Mouse (Mus musculus): ENCODE measurements around the gene 5730522E02Rik. TPM values are rescaled to one million over a fixed set of nuclear protein-coding genes. Genes with fewer than 3 reads are reported as not detected.

Gene 5730522E02Rik
- polyA plus RNA-seq, 1 experiment from 2014 or later, result 0.66 TPM

DNA sequence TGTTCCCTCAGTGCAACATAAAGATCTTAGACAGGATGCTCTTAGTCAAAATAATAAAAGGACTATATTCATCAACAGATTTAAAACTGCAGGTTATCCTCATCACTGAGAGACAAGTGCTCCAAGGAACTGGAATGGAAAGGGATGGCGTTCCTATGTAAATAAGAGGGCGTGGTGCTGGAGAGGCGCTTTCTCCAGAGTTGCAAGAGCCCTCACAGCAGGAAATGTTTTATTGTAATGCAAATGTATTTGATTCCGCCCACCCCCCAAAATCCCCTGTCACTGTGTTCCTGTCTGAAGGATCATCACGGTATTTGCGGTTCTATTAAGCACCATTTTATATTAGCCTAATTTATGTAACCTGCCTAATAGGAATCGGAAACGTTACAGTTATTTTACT, 106.9 kb downstream of the 5730522E02Rik start:
- Histone ChIP-seq H3K4me3 (ENCODE audit: low read length) (no peak overlapping the region), H3K4me1 (ENCODE audit: control insufficient read depth, insufficient read depth, low read length) (no peaks in the 10 kb centered on the region), H3K27me3 (replicated peaks; ENCODE audit: control insufficient read depth, insufficient read depth, low read length) (no peaks in the 10 kb centered on the region), H3K36me3 (ENCODE audit: control insufficient read depth, insufficient read depth, low read length) (no peaks in the 10 kb centered on the region), H3K4me2 (ENCODE audit: low read depth, low read length) (no peak overlapping the region), H3K27ac (ENCODE audit: low read length) (no peak overlapping the region), H3K9ac (ENCODE audit: low read depth, low read length) (no peak overlapping the region), H3K9me3 (ENCODE audit: control insufficient read depth, low read length) (no peaks in the 10 kb centered on the region)
- 10% methylated on average over 8 of the region's 8 CpGs for WGBS
- no peak for ATAC-seq

GRCm38 (mm10) chr11:26102878-26103277, 107.7 kb downstream of the 5730522E02Rik start:
- Histone ChIP-seq H3K4me1 (ENCODE audit: control insufficient read depth, insufficient read depth, low read length) (no peaks in the 10 kb centered on the region), H3K27me3 (replicated peaks; ENCODE audit: control insufficient read depth, insufficient read depth, low read length) (no peaks in the 10 kb centered on the region), H3K36me3 (ENCODE audit: control insufficient read depth, insufficient read depth, low read length) (no peaks in the 10 kb centered on the region), H3K4me2 (ENCODE audit: low read depth, low read length) (no peak overlapping the region), H3K9ac (ENCODE audit: low read depth, low read length) (no peak overlapping the region), H3K27ac (ENCODE audit: low read length) (no peak overlapping the region), H3K4me3 (ENCODE audit: low read length) (no peak overlapping the region), H3K9me3 (ENCODE audit: control insufficient read depth, low read length) (no peaks in the 10 kb centered on the region)
- ATAC-seq, result no peak
- WGBS, result 33% methylated on average over 4 of the region's 4 CpGs

- no peak overlapping the region for H3K9ac ChIP-seq (ENCODE audit: low read depth, low read length)
- no peak overlapping the region for H3K4me2 ChIP-seq (ENCODE audit: low read depth, low read length)
- H3K9me3 ChIP-seq (ENCODE audit: control insufficient read depth, low read length), result no peaks in the 10 kb centered on the region
- H3K27me3 ChIP-seq (replicated peaks; ENCODE audit: control insufficient read depth, insufficient read depth, low read length), result no peaks in the 10 kb centered on the region
- ATAC-seq, result no peak
- no peak overlapping the region for H3K4me3 ChIP-seq (ENCODE audit: low read length)
- no peak overlapping the region for H3K27ac ChIP-seq (ENCODE audit: low read length)
- H3K36me3 ChIP-seq (ENCODE audit: control insufficient read depth, insufficient read depth, low read length), result no peaks in the 10 kb centered on the region
- WGBS, result 81% methylated on average over 5 of the region's 5 CpGs
- H3K4me1 ChIP-seq (ENCODE audit: control insufficient read depth, insufficient read depth, low read length), result no peaks in the 10 kb centered on the region
Observed at GRCm38 (mm10) chr11:26100077-26100476, 110.5 kb downstream of the 5730522E02Rik start.

DNA sequence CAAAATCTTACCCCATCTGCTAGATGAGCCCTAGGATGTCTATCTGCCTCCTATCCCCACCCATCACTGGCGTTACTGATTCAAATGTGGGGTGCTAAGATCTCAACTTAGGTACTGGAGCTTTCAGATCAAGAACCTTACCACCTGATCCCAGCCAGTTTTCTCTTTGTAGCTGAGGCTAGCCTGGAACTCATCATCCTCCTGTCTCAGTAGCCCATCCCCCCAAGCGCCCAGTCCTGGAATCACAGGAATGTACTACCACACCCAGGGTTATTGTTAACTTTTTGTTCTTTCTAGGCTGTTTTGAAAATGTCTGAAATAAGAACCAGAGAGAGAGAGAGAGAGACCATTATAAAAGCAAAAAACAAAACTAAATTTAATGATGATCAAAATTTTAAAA, 111.6 kb downstream of the 5730522E02Rik start:
- H3K9ac ChIP-seq (ENCODE audit: low read depth, low read length), result no peak overlapping the region
- no peaks in the 10 kb centered on the region for H3K4me1 ChIP-seq (ENCODE audit: control insufficient read depth, insufficient read depth, low read length)
- H3K36me3 ChIP-seq (ENCODE audit: control insufficient read depth, insufficient read depth, low read length), result no peaks in the 10 kb centered on the region
- no peaks in the 10 kb centered on the region for H3K27me3 ChIP-seq (replicated peaks; ENCODE audit: control insufficient read depth, insufficient read depth, low read length)
- H3K4me2 ChIP-seq (ENCODE audit: low read depth, low read length), result no peak overlapping the region
- 82% methylated on average over 2 of the region's 2 CpGs for WGBS
- H3K9me3 ChIP-seq (ENCODE audit: control insufficient read depth, low read length), result no peaks in the 10 kb centered on the region
- H3K4me3 ChIP-seq (ENCODE audit: low read length), result no peak overlapping the region
- H3K27ac ChIP-seq (ENCODE audit: low read length), result no peak overlapping the region
- no peak for ATAC-seq

DNA sequence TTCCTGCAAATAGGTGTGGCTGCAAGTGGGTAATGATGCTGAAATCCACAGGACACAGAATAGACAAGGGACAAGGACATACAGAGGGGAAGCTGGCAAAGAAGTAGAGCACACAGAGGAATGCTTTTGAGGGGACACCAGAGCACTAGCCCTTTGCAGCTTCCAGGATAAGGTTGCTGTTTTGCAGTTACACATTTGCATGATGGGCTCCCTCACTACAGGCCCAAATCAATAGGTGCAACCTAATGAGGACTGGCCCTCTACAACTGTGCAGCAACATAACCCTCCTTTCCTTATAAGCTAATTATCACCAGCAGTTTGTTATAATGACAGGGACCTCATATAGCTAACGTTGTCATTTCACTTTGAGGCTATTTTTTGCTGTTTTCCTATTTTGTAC, 114.5 kb downstream of the 5730522E02Rik start:
- Histone ChIP-seq H3K27me3 (replicated peaks; ENCODE audit: control insufficient read depth, insufficient read depth, low read length) (no peaks in the 10 kb centered on the region), H3K4me3 (ENCODE audit: low read length) (no peak overlapping the region), H3K27ac (ENCODE audit: low read length) (no peak overlapping the region), H3K4me1 (ENCODE audit: control insufficient read depth, insufficient read depth, low read length) (no peaks in the 10 kb centered on the region), H3K36me3 (ENCODE audit: control insufficient read depth, insufficient read depth, low read length) (no peaks in the 10 kb centered on the region), H3K9me3 (ENCODE audit: control insufficient read depth, low read length) (no peaks in the 10 kb centered on the region), H3K4me2 (ENCODE audit: low read depth, low read length) (no peak overlapping the region), H3K9ac (ENCODE audit: low read depth, low read length) (no peak overlapping the region)
- WGBS, result 63% methylated on average over 1 of the region's 1 CpGs
- ATAC-seq, result no peak

DNA sequence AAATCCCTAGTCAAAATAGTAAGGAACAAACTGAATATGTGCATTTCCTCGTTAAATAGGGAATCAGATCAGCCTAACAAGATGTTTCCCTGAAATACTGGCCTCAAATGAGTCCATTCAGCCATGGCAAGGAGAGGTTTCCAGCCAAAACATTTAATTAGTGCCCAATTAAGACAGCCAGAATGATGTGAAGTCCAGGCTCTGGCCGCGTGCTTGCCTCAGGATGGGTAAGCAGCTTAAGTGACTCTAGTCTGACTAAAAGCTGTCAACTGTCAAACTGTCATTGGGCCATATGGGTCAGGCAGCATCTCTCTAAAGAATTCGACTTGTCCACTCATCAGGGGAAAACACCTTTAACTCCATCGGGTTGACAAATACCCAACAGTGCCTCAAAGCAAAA, 121.6 kb downstream of the 5730522E02Rik start:
- WGBS, result 78% methylated on average over 5 of the region's 5 CpGs
- no peaks in the 10 kb centered on the region for H3K27me3 ChIP-seq (replicated peaks; ENCODE audit: control insufficient read depth, insufficient read depth, low read length)

GRCm38 (mm10) chr11:26086679-26087078, 123.9 kb downstream of the 5730522E02Rik start:
- Histone ChIP-seq H3K4me3 (ENCODE audit: low read length) (no peak overlapping the region), H3K4me1 (ENCODE audit: control insufficient read depth, insufficient read depth, low read length) (no peaks in the 10 kb centered on the region), H3K27ac (ENCODE audit: low read length) (no peak overlapping the region), H3K4me2 (ENCODE audit: low read depth, low read length) (no peak overlapping the region), H3K27me3 (replicated peaks; ENCODE audit: control insufficient read depth, insufficient read depth, low read length) (no peaks in the 10 kb centered on the region), H3K9ac (ENCODE audit: low read depth, low read length) (no peak overlapping the region), H3K9me3 (ENCODE audit: control insufficient read depth, low read length) (no peaks in the 10 kb centered on the region), H3K36me3 (ENCODE audit: control insufficient read depth, insufficient read depth, low read length) (no peaks in the 10 kb centered on the region)
- WGBS, result 85% methylated on average over 7 of the region's 7 CpGs
- ATAC-seq, result no peak

More for the DNA sequence above, 121.6 kb downstream of the 5730522E02Rik start:
- Histone ChIP-seq H3K36me3 (ENCODE audit: control insufficient read depth, insufficient read depth, low read length) (no peaks in the 10 kb centered on the region), H3K4me3 (ENCODE audit: low read length) (no peak overlapping the region), H3K27ac (ENCODE audit: low read length) (no peak overlapping the region), H3K4me2 (ENCODE audit: low read depth, low read length) (no peak overlapping the region), H3K9me3 (ENCODE audit: control insufficient read depth, low read length) (no peaks in the 10 kb centered on the region), H3K4me1 (ENCODE audit: control insufficient read depth, insufficient read depth, low read length) (no peaks in the 10 kb centered on the region), H3K9ac (ENCODE audit: low read depth, low read length) (no peak overlapping the region)
- no peak for ATAC-seq

DNA sequence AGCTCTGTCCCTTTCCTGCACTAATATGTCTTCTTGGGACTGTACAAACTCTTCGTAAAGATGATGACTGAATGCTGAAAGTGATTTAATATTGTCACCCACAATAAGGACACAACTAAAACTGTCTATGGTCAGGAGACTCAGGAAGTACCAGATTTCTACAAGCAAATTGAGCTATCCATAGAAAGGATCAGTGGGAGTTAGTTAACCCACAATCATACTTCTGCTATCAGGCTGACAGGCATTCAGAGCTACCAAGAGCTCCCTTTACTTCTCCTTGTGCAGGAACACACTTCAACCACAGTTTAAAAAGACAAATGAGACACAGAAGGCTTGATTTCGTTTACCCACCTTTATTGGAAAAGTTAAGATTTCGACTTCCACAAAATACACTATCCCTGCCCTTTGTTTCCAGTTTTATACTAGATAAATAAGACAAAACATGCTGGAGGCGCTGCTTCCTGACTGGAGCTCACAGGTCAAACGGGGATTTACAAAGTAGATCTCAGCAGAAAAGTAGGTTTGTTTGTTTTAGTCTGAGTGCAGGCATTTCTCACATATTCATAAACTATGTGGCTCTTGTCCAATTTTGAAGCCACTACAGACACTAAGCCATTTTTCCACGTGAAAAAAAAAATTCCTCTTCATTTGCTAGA, 125.1 kb downstream of the 5730522E02Rik start:
- Histone ChIP-seq H3K4me1 (ENCODE audit: control insufficient read depth, insufficient read depth, low read length) (no peaks in the 10 kb centered on the region), H3K9ac (ENCODE audit: low read depth, low read length) (no peak overlapping the region), H3K4me3 (ENCODE audit: low read length) (no peak overlapping the region), H3K4me2 (ENCODE audit: low read depth, low read length) (no peak overlapping the region), H3K27me3 (replicated peaks; ENCODE audit: control insufficient read depth, insufficient read depth, low read length) (no peaks in the 10 kb centered on the region), H3K36me3 (ENCODE audit: control insufficient read depth, insufficient read depth, low read length) (no peaks in the 10 kb centered on the region), H3K9me3 (ENCODE audit: control insufficient read depth, low read length) (no peaks in the 10 kb centered on the region), H3K27ac (ENCODE audit: low read length) (no peak overlapping the region)
- 29% methylated on average over 6 of the region's 6 CpGs for WGBS
- no peak for ATAC-seq

- H3K27ac ChIP-seq (ENCODE audit: low read length), result no peak overlapping the region
- 68% methylated on average over 2 of the region's 2 CpGs for WGBS
Observed at GRCm38 (mm10) chr11:26076335-26076734, 134.2 kb downstream of the 5730522E02Rik start.

GRCm38 (mm10) chr11:26075536-26075935, 135.0 kb downstream of the 5730522E02Rik start:
- ATAC-seq, result no peak
- 77% methylated on average over 6 of the region's 6 CpGs for WGBS

More at GRCm38 (mm10) chr11:26076335-26076734, 134.2 kb downstream of the 5730522E02Rik start:
- Histone ChIP-seq H3K4me2 (ENCODE audit: low read depth, low read length) (no peak overlapping the region), H3K4me3 (ENCODE audit: low read length) (no peak overlapping the region), H3K9me3 (ENCODE audit: control insufficient read depth, low read length) (no peaks in the 10 kb centered on the region), H3K4me1 (ENCODE audit: control insufficient read depth, insufficient read depth, low read length) (no peaks in the 10 kb centered on the region), H3K27me3 (replicated peaks; ENCODE audit: control insufficient read depth, insufficient read depth, low read length) (no peaks in the 10 kb centered on the region), H3K36me3 (ENCODE audit: control insufficient read depth, insufficient read depth, low read length) (no peaks in the 10 kb centered on the region), H3K9ac (ENCODE audit: low read depth, low read length) (no peak overlapping the region)
- ATAC-seq, result no peak

More at GRCm38 (mm10) chr11:26075536-26075935, 135.0 kb downstream of the 5730522E02Rik start:
- Histone ChIP-seq H3K36me3 (ENCODE audit: control insufficient read depth, insufficient read depth, low read length) (no peaks in the 10 kb centered on the region), H3K4me3 (ENCODE audit: low read length) (no peak overlapping the region), H3K9ac (ENCODE audit: low read depth, low read length) (no peak overlapping the region), H3K4me1 (ENCODE audit: control insufficient read depth, insufficient read depth, low read length) (no peaks in the 10 kb centered on the region), H3K27me3 (replicated peaks; ENCODE audit: control insufficient read depth, insufficient read depth, low read length) (no peaks in the 10 kb centered on the region), H3K4me2 (ENCODE audit: low read depth, low read length) (no peak overlapping the region), H3K27ac (ENCODE audit: low read length) (no peak overlapping the region), H3K9me3 (ENCODE audit: control insufficient read depth, low read length) (no peaks in the 10 kb centered on the region)

Data from intestine, embryonic 16.5 days (tissue).